Mouse (Mus musculus) spleen, adult 18-20 months (tissue): ENCODE measurements around the gene Nfx1.
"Not testable (repeated sequence)": the region's sequence is repeated elsewhere in the genome, so short reads cannot be mapped to it uniquely, and the experiment has no call there.

Experiments used
- DNase-seq, 2 experiments: peaks; one replicate each; pipeline ENCODE4 v3.0.0; 2022; ENCODE audit warnings: mixed read lengths in 2 of 2

The Nfx1 gene

GRCm38 (mm10) chr4:40970842-40971701 lies at the start of gene Nfx1:
Nfx1 (plus strand) TSS chr4:40970906.
- DNase-seq, result peak; percentile 89 to 90

GRCm38 (mm10) chr4:40921288-40921687 lies 49.4 kb upstream of the Nfx1 start:
- no peak for DNase-seq

- DNase-seq, result no peak
These were observed 47.5 kb upstream of the Nfx1 start for GRCm38 (mm10) chr4:40923087-40923651.

- DNase-seq, result no peak
These were observed 45.1 kb upstream of the Nfx1 start for GRCm38 (mm10) chr4:40925568-40925967.

GRCm38 (mm10) chr4:40929046-40929445 lies 41.7 kb upstream of the Nfx1 start:
- no peak for DNase-seq

GRCm38 (mm10) chr4:40933694-40934093 lies 37.0 kb upstream of the Nfx1 start:
- DNase-seq, result no peak

GRCm38 (mm10) chr4:40934369-40934768 lies 36.3 kb upstream of the Nfx1 start:
- not testable (repeated sequence) for DNase-seq

- no peak for DNase-seq
These were observed 34.4 kb upstream of the Nfx1 start for GRCm38 (mm10) chr4:40936175-40936839.

GRCm38 (mm10) chr4:40938793-40939192 lies 31.9 kb upstream of the Nfx1 start:
- DNase-seq, result no peak

- DNase-seq, result no peak
These were observed 27.1 kb upstream of the Nfx1 start for GRCm38 (mm10) chr4:40943651-40944050.

- DNase-seq, result no peak
These were observed 24.1 kb upstream of the Nfx1 start for GRCm38 (mm10) chr4:40946516-40947121.

- DNase-seq, result no peak
These were observed 23.0 kb upstream of the Nfx1 start for GRCm38 (mm10) chr4:40947565-40948159.

GRCm38 (mm10) chr4:40948160-40948708 lies 22.5 kb upstream of the Nfx1 start, which contains the start of the genes Bag1 and Chmp5:
Bag1 (minus strand) TSS chr4:40948294.
Chmp5 (plus strand) TSS chr4:40948407.
- peak; percentile 97 to 99 for DNase-seq

GRCm38 (mm10) chr4:40953521-40953920 lies 17.2 kb upstream of the Nfx1 start:
- DNase-seq, result no peak

GRCm38 (mm10) chr4:40955942-40956341 lies 14.8 kb upstream of the Nfx1 start:
- no peak for DNase-seq

- DNase-seq, result no peak
These were observed 7.2 kb upstream of the Nfx1 start for GRCm38 (mm10) chr4:40963536-40963935.

GRCm38 (mm10) chr4:40969161-40969560 lies 1.5 kb upstream of the Nfx1 start:
- no peak for DNase-seq

- DNase-seq, result no peak
These were observed 720 bp upstream of the Nfx1 start for GRCm38 (mm10) chr4:40969781-40970591.

GRCm38 (mm10) chr4:40970592-40970841 lies 189 bp upstream of the Nfx1 start:
- DNase-seq, result no peak

GRCm38 (mm10) chr4:40971744-40972143 lies 1.0 kb downstream of the Nfx1 start:
- no peak for DNase-seq

GRCm38 (mm10) chr4:40974011-40974410 lies 3.3 kb downstream of the Nfx1 start:
- DNase-seq, result no peak

GRCm38 (mm10) chr4:40975678-40976077 lies 5.0 kb downstream of the Nfx1 start:
- DNase-seq, result no peak
